ENCODE assay signal across 12 mouse cellular contexts in genomic region chr6:101293036-101293572, GRCm38 (mm10).
DNase-seq lines count a peak whose midpoint lies in the region; ATAC-seq and TF ChIP-seq lines count a peak whose summit lies in the region.
"Had no signal": no experiment of that assay in that cellular context is flagged by ENCODE, and none has a peak within 500 bp of the region (broad histone marks: within the 10 kb centered on the region; RNA-seq: fewer than 3 reads in every experiment).

No protein-coding gene starts in this region.

- 61% methylated on average over 12 of the region's 12 CpGs for WGBS in kidney, adult 2 months
- WGBS in embryonic facial prominence, embryonic 15.5 days = 48% methylated on average over 12 of the region's 12 CpGs
- whole genome bisulfite sequencing in limb, embryonic 13.5 days = 39% methylated on average over 12 of the region's 12 CpGs

- no peak for TF ChIP-seq POLR2A in kidney, adult 2 months (IDR thresholded peaks at IDR 0.05; ENCODE audit: low read depth, low read length)

- no peak for ATAC-seq in embryonic facial prominence, embryonic 15.5 days (ENCODE audit: insufficient number of reproducible peaks, low FRiP score, low TSS enrichment, low read depth)
- peak; percentile 37; the same call in 1 of the 2 replicates for ATAC-seq in limb, embryonic 13.5 days (ENCODE audit: low FRiP score, low read depth)

- no peak overlapping the region for H3K9ac ChIP-seq in embryonic facial prominence, embryonic 15.5 days
- H3K9ac ChIP-seq in limb, embryonic 13.5 days = no peak overlapping the region
- H3K9ac ChIP-seq: liver, embryonic 13.5 days had no signal

- no peak overlapping the region for H3K27ac ChIP-seq in kidney, adult 2 months (ENCODE audit: insufficient read depth, low read depth, low read length)
- 0 out of 2 replicates have a peak overlapping the region, but pooled peaks have one; percentile 28 for H3K27ac ChIP-seq in embryonic facial prominence, embryonic 15.5 days (replicated peaks)
- 0 out of 2 replicates have a peak overlapping the region, but pooled peaks have one; percentile 34 for H3K27ac ChIP-seq in limb, embryonic 13.5 days
- no peak overlapping the region for H3K27ac ChIP-seq in left cerebral cortex, adult 2 months
- H3K27ac ChIP-seq: liver, embryonic 13.5 days had no signal

- no peaks in the 10 kb centered on the region for H3K9me3 ChIP-seq in embryonic facial prominence, embryonic 15.5 days (replicated peaks)
- H3K9me3 ChIP-seq in limb, embryonic 13.5 days = no peaks in the 10 kb centered on the region

- H3K4me1 ChIP-seq in kidney, adult 2 months (ENCODE audit: control insufficient read depth, insufficient read depth, low read length) = no peaks in the 10 kb centered on the region
- H3K4me1 ChIP-seq in embryonic facial prominence, embryonic 15.5 days = peaks cover 77% of the 10 kb centered on the region
- peaks cover 90% of the 10 kb centered on the region for H3K4me1 ChIP-seq in limb, embryonic 13.5 days

- no peak overlapping the region for H3K4me2 ChIP-seq in embryonic facial prominence, embryonic 15.5 days (replicated peaks)
- no peak overlapping the region for H3K4me2 ChIP-seq in limb, embryonic 13.5 days (replicated peaks)
- H3K4me2 ChIP-seq: liver, embryonic 13.5 days had no signal

- intact Hi-C loops in left cerebral cortex, adult 2 months (cut with DNase I) = no loop called here

- H3K27me3 ChIP-seq in kidney, adult 2 months (replicated peaks; ENCODE audit: control insufficient read depth, insufficient read depth, low read length) = no peaks in the 10 kb centered on the region
- H3K27me3 ChIP-seq in embryonic facial prominence, embryonic 15.5 days = no peaks in the 10 kb centered on the region
- no peaks in the 10 kb centered on the region for H3K27me3 ChIP-seq in limb, embryonic 13.5 days
- H3K27me3 ChIP-seq: liver, embryonic 13.5 days had no signal

- no peak overlapping the region for H3K4me3 ChIP-seq in kidney, adult 2 months (ENCODE audit: insufficient read depth, low read depth, low read length)
- no peak overlapping the region for H3K4me3 ChIP-seq in embryonic facial prominence, embryonic 15.5 days (replicated peaks)
- H3K4me3 ChIP-seq in limb, embryonic 13.5 days = no peak overlapping the region
- no peak overlapping the region for H3K4me3 ChIP-seq in left cerebral cortex, adult 2 months
- H3K4me3 ChIP-seq: erythroblast, embryonic 14.5 days; liver, embryonic 13.5 days had no signal

- TF ChIP-seq CTCF in kidney, adult 2 months (conservative IDR thresholded peaks at IDR 0.05; ENCODE audit: insufficient read depth, insufficient read length, low read depth, low read length) = no peak
- TF ChIP-seq CTCF in left cerebral cortex, adult 2 months (IDR thresholded peaks at IDR 0.05) = no peak

- no peaks in the 10 kb centered on the region for H3K36me3 ChIP-seq in kidney, adult 2 months (ENCODE audit: control insufficient read depth, insufficient read depth, low read length)
- H3K36me3 ChIP-seq in embryonic facial prominence, embryonic 15.5 days = no peaks in the 10 kb centered on the region
- H3K36me3 ChIP-seq in limb, embryonic 13.5 days = no peaks in the 10 kb centered on the region
- H3K36me3 ChIP-seq: liver, embryonic 13.5 days had no signal

- DNase-seq in kidney, adult 2 months = peak; percentile 17
- DNase-seq in kidney, adult 18-20 months = no peak
- DNase-seq in NIH3T3 (ENCODE audit: low read depth) = peak; percentile 50
- no peak for DNase-seq in ovary, postnatal 14 days (ENCODE audit: low spot score)
- no peak for DNase-seq in testis, postnatal 10 days (ENCODE audit: low spot score)
- DNase-seq in left cerebral cortex, adult 2 months (ENCODE audit: extremely low spot score in 1 of 2, low spot score in 2 of 2) = no peak
- DNase-seq: heart, postnatal 36 days; liver, embryonic 13.5 days; right cerebral cortex, postnatal 25 days had no signal

Comparison
In these comparisons a context has a peak if more than half of its experiments do, and no peak if none do; other contexts are left out.
1. DNase-seq: peak in kidney, adult 2 months (single experiment) and NIH3T3 (single experiment); none in kidney, adult 18-20 months (single experiment), ovary, postnatal 14 days (single experiment), testis, postnatal 10 days (single experiment) and left cerebral cortex, adult 2 months (0 of 2).
2. H3K27ac ChIP-seq: peak in embryonic facial prominence, embryonic 15.5 days (single experiment) and limb, embryonic 13.5 days (single experiment); none in kidney, adult 2 months (single experiment) and left cerebral cortex, adult 2 months (single experiment).